In the genomic region with DNA sequence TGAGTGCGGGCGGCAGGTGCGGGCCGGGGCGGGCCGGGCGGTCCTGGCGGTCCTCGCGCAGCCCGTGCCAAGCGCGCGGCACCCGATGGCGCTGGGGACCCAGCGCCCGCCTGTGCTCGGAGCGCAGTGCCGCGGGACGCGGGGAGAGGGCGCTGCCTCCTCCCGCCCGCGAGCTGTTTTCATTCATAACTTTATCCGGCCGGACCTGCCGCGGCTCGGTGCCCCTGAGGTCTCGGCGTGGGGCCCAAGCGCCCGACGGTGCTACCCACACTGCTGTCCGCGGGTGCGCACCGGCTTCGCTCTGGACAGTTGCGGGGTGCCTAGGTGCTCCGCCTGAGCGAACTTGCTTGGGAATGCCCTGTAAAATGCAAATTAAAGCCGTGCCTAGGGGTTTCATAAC, we compare ENCODE assay signal across 8 mouse cellular contexts. TPM values are rescaled to one million over a fixed set of nuclear protein-coding genes. Genes with fewer than 3 reads are reported as not detected.
DNase-seq lines count a peak whose midpoint lies in the region; ATAC-seq and TF ChIP-seq lines count a peak whose summit lies in the region.

No protein-coding gene starts in this region.

- no peaks in the 10 kb centered on the region for H3K9me3 ChIP-seq in ES-Bruce4 (replicated peaks; ENCODE audit: control insufficient read depth, insufficient read depth, low read length, poor library complexity, severe bottlenecking)
- H3K9me3 ChIP-seq in forebrain, postnatal 0 days (ENCODE audit: low read length), result no peaks in the 10 kb centered on the region
- no peaks in the 10 kb centered on the region for H3K9me3 ChIP-seq in lung, embryonic 15.5 days

- peak overlapping the region; percentile 97 for H3K4me3 ChIP-seq in ES-Bruce4 (ENCODE audit: low read depth, low read length)
- H3K4me3 ChIP-seq in forebrain, postnatal 0 days (ENCODE audit: low read depth, low read length), result peak overlapping the region; percentile 72
- H3K4me3 ChIP-seq in lung, embryonic 15.5 days, result peak overlapping the region; percentile 70

- 1% methylated on average over 41 of the region's 47 CpGs for WGBS in forebrain, postnatal 0 days
- under 1% methylated on average over 30 of the region's 47 CpGs for WGBS in lung, embryonic 15.5 days

- DNase-seq in forebrain, postnatal 0 days, result peak; percentile 78
- peak; percentile 84 for DNase-seq in heart, postnatal 4 days
- peak; percentile 58 for DNase-seq in layer of hippocampus, adult 9-11 months
- peak; percentile 18 for DNase-seq in ovary, postnatal 10 days (ENCODE audit: low spot score)
- peak; percentile 55 to 74 for DNase-seq in thymus, postnatal 10 days (ENCODE audit: low spot score in 2 of 2)

- no peak for TF ChIP-seq EP300 in ES-Bruce4 (IDR thresholded peaks at IDR 0.05; ENCODE audit: insufficient read depth, low read depth, low read length)

- no peaks in the 10 kb centered on the region for H3K27me3 ChIP-seq in ES-Bruce4 (ENCODE audit: control insufficient read depth, insufficient read depth, low read length, poor library complexity, severe bottlenecking)
- H3K27me3 ChIP-seq in forebrain, postnatal 0 days (ENCODE audit: insufficient read depth, low read length), result no peaks in the 10 kb centered on the region
- H3K27me3 ChIP-seq in lung, embryonic 15.5 days, result no peaks in the 10 kb centered on the region

- no peak overlapping the region for H3K27ac ChIP-seq in ES-Bruce4 (ENCODE audit: insufficient read depth, low read length)
- H3K27ac ChIP-seq in forebrain, postnatal 0 days (ENCODE audit: low read depth, low read length), result peak overlapping the region; percentile 85
- peak overlapping the region; percentile 88 for H3K27ac ChIP-seq in lung, embryonic 15.5 days

- H3K9ac ChIP-seq in ES-Bruce4 (ENCODE audit: low read depth, poor library complexity, severe bottlenecking), result peak overlapping the region; percentile 79
- peak overlapping the region; percentile 70 for H3K9ac ChIP-seq in forebrain, postnatal 0 days
- H3K9ac ChIP-seq in lung, embryonic 15.5 days, result peak overlapping the region; percentile 67

- ATAC-seq in cerebellum, adult (ENCODE audit: insufficient number of reproducible peaks, low FRiP score, low TSS enrichment), result peak; percentile 42
- ATAC-seq in forebrain, postnatal 0 days, result peak; percentile 77
- ATAC-seq in lung, embryonic 15.5 days (ENCODE audit: borderline replicate concordance, extremely low read depth, low FRiP score, low TSS enrichment), result peak; percentile 69

- H3K36me3 ChIP-seq in ES-Bruce4 (ENCODE audit: control insufficient read depth, insufficient read depth, low read length, poor library complexity, severe bottlenecking), result peaks cover 15% of the 10 kb centered on the region
- H3K36me3 ChIP-seq in forebrain, postnatal 0 days (ENCODE audit: insufficient read depth), result peaks cover 13% of the 10 kb centered on the region
- H3K36me3 ChIP-seq in lung, embryonic 15.5 days, result peaks cover 26% of the 10 kb centered on the region

- no peaks in the 10 kb centered on the region for H3K4me1 ChIP-seq in ES-Bruce4 (ENCODE audit: control insufficient read depth, insufficient read depth, low read length)
- H3K4me1 ChIP-seq in forebrain, postnatal 0 days (ENCODE audit: insufficient read depth), result peaks cover 4% of the 10 kb centered on the region; the same call in 1 of the 2 replicates
- peaks cover 31% of the 10 kb centered on the region for H3K4me1 ChIP-seq in lung, embryonic 15.5 days

- H3K4me2 ChIP-seq in forebrain, postnatal 0 days (ENCODE audit: low read depth), result peak overlapping the region; percentile 80
- H3K4me2 ChIP-seq in lung, embryonic 15.5 days, result peak overlapping the region; percentile 68

- peak; percentile 33 for TF ChIP-seq CTCF in ES-Bruce4 (IDR thresholded peaks at IDR 0.05; ENCODE audit: low read depth, low read length)
- TF ChIP-seq CTCF in forebrain, postnatal 0 days (IDR thresholded peaks at IDR 0.05; ENCODE audit: low read depth), result peak; percentile 73

- no peak for TF ChIP-seq POLR2A in ES-Bruce4 (IDR thresholded peaks at IDR 0.05; ENCODE audit: insufficient read depth, low read length)

RNA-seq across cellular contexts. Expression of a gene that starts 1.1 kb away (rescaled TPM):
- 30.1 and 30.5 TPM in 2 replicates for polyA plus RNA-seq in ES-Bruce4 (2011; ENCODE audit: insufficient read depth, insufficient read length, low read depth, missing spikeins)
- 21.8 and 26.4 TPM in 2 replicates for total RNA-seq in forebrain, postnatal 0 days (2014; rRNA removed)
- 7.2 and 7.8 TPM in 2 replicates for polyA plus RNA-seq in forebrain, postnatal 0 days (2015; fragmentation: Nextera tagmentation; extraction: Ambion mirVana)
- 10 to 100 TPM; 39.2 to 40.0 TPM for total RNA-seq in heart, postnatal 4 days (2021)
- 15.8 and 16.7 TPM in 2 replicates for polyA plus RNA-seq in lung, embryonic 15.5 days (2015; fragmentation: Nextera tagmentation; extraction: Ambion mirVana)

Comparison
In these comparisons a context has a peak if more than half of its experiments do, and no peak if none do; other contexts are left out.
1. DNase-seq: peak in every context shown above with its lines; median percentile 84 in heart, postnatal 4 days; 78 in forebrain, postnatal 0 days; 64 in thymus, postnatal 10 days; 58 in layer of hippocampus, adult 9-11 months; 18 in ovary, postnatal 10 days.